Mouse (Mus musculus): Measurements from ENCODE around the gene Lysmd4. TPM values are rescaled to one million over a fixed set of nuclear protein-coding genes. Genes with fewer than 3 reads are reported as not detected.

Gene Lysmd4
- polyA plus RNA-seq, 1 experiment from 2014 or later: 8.5 TPM

DNA sequence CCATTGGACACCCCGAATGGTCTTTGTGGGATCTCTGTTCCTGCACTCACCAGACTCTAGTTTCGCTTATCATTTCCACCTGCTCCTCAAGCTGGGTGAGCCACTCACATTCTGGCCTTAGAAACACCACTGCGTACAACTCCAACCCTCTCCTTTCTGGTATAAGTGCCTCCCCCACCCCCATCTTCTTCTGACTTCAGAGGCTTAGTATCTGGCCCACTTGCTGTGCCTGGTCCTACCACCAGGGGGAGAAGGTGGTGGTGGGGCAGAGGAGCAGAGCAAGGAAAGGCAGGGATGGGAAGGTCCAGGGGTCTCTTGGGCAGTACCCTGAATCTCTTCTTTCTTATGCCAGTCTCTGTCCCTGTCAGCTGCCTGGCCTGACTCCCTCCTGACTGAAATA lies 5.3 kb upstream of the Lysmd4 start:
- Histone ChIP-seq H3K27ac (no peak overlapping the region), H3K79me2 (ENCODE audit: inconsistent target) (no peaks in the 10 kb centered on the region), H3K4me3 (ENCODE audit: inconsistent target) (no peak overlapping the region), H3K36me3 (ENCODE audit: inconsistent target) (no peaks in the 10 kb centered on the region)
- 84% methylated on average over 3 of the region's 3 CpGs for WGBS (ENCODE audit: missing documents)

DNA sequence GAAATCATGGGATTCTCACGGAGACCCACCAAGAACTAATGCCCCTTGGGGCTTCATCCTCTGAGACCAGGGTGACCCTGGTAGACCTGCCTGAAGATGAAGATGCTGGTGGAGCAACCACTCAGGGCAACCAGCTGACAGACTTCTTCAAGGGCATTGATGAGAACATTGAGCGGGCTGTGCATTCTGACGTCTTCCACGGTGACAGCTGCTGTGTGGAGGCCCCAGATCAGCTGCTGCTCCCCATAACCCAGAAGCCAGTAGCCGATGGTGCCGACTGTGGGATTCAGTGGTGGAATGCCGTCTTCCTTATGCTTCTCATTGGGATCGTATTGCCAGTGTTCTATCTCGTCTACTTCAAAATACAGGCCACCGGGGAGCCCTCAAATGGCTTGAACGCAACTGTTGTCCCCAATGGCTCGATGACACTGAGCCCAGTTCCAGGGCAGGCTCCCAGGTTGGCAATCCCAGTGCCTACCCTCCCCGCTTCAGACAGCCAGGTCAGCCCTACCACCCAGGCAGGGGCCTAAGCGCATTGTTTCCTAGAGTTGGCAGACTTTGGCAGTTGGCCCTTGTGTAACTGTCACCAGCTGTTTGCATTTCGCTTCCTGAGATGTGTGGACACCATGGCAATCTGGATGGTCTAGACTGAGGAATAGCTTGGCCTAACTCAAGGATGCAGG lies 3.7 kb downstream of the Lysmd4 start:
- peaks cover 11% of the 10 kb centered on the region; the same call in 1 of the 2 replicates for H3K79me2 ChIP-seq (ENCODE audit: inconsistent target)
- H3K36me3 ChIP-seq (ENCODE audit: inconsistent target): peaks cover 5% of the 10 kb centered on the region; the same call in 1 of the 2 replicates
- H3K27ac ChIP-seq: no peak overlapping the region
- no peak overlapping the region for H3K4me3 ChIP-seq (ENCODE audit: inconsistent target)
- WGBS (ENCODE audit: missing documents): 95% methylated on average over 15 of the region's 15 CpGs

DNA sequence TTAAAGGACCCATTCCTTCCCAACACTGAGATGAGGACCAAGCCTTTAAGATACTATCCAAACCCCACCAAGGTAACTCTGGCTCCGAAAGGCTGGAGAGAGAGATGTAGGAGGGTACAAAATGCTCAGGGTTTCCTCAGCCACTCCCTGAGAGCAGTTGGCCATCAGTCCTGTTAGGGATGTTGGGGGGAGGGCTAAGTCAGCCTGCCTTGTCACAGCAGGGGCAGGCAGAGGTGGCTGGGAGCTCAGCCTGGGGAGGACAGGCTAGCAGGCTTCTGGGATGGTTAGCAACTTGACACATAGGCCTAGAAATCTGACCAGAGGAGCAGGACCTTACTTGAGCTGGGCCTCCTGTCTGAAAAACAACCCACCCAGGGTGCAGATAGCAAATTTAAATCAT lies 5.2 kb downstream of the Lysmd4 start:
- 94% methylated on average over 1 of the region's 1 CpGs for WGBS (ENCODE audit: missing documents)
- no peak overlapping the region for H3K27ac ChIP-seq
- no peak overlapping the region for H3K4me3 ChIP-seq (ENCODE audit: inconsistent target)
- peaks cover 15% of the 10 kb centered on the region; the same call in 1 of the 2 replicates for H3K36me3 ChIP-seq (ENCODE audit: inconsistent target)
- peaks cover 11% of the 10 kb centered on the region; the same call in 1 of the 2 replicates for H3K79me2 ChIP-seq (ENCODE audit: inconsistent target)

GRCm38 (mm10) chr7:67228390-67228789 lies 6.0 kb downstream of the Lysmd4 start:
- H3K79me2 ChIP-seq (ENCODE audit: inconsistent target): peaks cover 3% of the 10 kb centered on the region; the same call in 1 of the 2 replicates
- no peak overlapping the region for H3K27ac ChIP-seq
- H3K36me3 ChIP-seq (ENCODE audit: inconsistent target): peaks cover 22% of the 10 kb centered on the region; the same call in 1 of the 2 replicates
- WGBS (ENCODE audit: missing documents): 100% methylated on average over 3 of the region's 3 CpGs
- H3K4me3 ChIP-seq (ENCODE audit: inconsistent target): no peak overlapping the region

GRCm38 (mm10) chr7:67228891-67229602 lies 6.7 kb downstream of the Lysmd4 start:
- peaks cover 29% of the 10 kb centered on the region for H3K36me3 ChIP-seq (ENCODE audit: inconsistent target)
- no peaks in the 10 kb centered on the region for H3K79me2 ChIP-seq (ENCODE audit: inconsistent target)
- WGBS (ENCODE audit: missing documents): 85% methylated on average over 5 of the region's 5 CpGs
- no peak overlapping the region for H3K4me3 ChIP-seq (ENCODE audit: inconsistent target)
- no peak overlapping the region for H3K27ac ChIP-seq

- H3K27ac ChIP-seq: no peak overlapping the region
- 94% methylated on average over 3 of the region's 3 CpGs for WGBS (ENCODE audit: missing documents)
Measured at GRCm38 (mm10) chr7:67229701-67230100, 7.4 kb downstream of the Lysmd4 start.

DNA sequence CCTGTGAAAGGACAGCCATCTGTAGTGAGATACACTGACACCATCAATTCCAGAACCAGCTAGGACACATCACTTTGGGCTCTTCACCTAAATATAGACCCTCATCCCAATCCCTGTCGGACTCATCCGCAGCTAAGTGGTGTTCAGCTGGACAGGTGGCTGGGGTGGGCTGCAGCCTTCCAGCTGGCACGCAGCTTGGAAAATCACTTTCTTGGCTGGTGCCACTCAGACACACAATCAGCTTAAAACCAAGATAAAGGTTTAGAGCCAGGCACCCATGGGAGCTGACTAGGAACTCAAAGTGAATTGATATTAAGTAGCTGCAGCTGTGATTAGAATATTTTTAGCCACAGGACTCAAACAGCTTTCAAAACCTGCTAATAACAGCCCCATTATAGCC lies 7.9 kb downstream of the Lysmd4 start:
- Histone ChIP-seq H3K4me3 (ENCODE audit: inconsistent target) (no peak overlapping the region), H3K36me3 (ENCODE audit: inconsistent target) (peaks cover 41% of the 10 kb centered on the region), H3K27ac (no peak overlapping the region), H3K79me2 (ENCODE audit: inconsistent target) (no peaks in the 10 kb centered on the region)
- 95% methylated on average over 3 of the region's 3 CpGs for WGBS (ENCODE audit: missing documents)

More at GRCm38 (mm10) chr7:67229701-67230100, 7.4 kb downstream of the Lysmd4 start:
- H3K4me3 ChIP-seq (ENCODE audit: inconsistent target): no peak overlapping the region
- peaks cover 35% of the 10 kb centered on the region for H3K36me3 ChIP-seq (ENCODE audit: inconsistent target)
- H3K79me2 ChIP-seq (ENCODE audit: inconsistent target): no peaks in the 10 kb centered on the region

DNA sequence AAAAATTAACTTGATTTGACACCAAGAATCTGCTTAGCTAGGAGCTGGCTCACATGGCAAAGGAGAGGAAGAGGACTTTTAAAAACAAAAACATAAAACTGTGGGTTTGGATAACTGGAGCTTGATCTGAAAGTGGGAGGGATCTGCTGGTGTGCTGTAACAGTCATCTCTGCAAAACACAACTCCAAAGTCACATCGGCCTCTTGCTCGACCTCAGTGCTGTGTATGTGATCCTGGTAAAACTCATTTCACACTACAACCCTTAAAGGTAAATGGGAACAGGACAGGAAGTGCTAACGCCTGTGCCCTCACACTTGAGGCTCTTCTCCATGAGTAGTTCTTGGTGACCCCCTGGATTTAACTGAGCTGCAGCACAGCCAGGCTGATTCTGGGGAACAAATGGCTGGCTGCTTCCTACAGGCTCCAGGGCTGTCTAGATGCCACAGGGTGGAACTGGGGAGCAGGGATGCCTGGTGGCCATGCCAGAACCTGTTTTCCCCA lies 8.3 kb downstream of the Lysmd4 start:
- Histone ChIP-seq H3K4me3 (ENCODE audit: inconsistent target) (no peak overlapping the region), H3K27ac (no peak overlapping the region), H3K79me2 (ENCODE audit: inconsistent target) (no peaks in the 10 kb centered on the region), H3K36me3 (ENCODE audit: inconsistent target) (peaks cover 45% of the 10 kb centered on the region)
- 86% methylated on average over 3 of the region's 3 CpGs for WGBS (ENCODE audit: missing documents)

- H3K36me3 ChIP-seq (ENCODE audit: inconsistent target): peaks cover 58% of the 10 kb centered on the region
- H3K27ac ChIP-seq: no peak overlapping the region
- 95% methylated on average over 14 of the region's 14 CpGs for WGBS (ENCODE audit: missing documents)
Measured at GRCm38 (mm10) chr7:67232504-67232903, 10.2 kb downstream of the Lysmd4 start.

DNA sequence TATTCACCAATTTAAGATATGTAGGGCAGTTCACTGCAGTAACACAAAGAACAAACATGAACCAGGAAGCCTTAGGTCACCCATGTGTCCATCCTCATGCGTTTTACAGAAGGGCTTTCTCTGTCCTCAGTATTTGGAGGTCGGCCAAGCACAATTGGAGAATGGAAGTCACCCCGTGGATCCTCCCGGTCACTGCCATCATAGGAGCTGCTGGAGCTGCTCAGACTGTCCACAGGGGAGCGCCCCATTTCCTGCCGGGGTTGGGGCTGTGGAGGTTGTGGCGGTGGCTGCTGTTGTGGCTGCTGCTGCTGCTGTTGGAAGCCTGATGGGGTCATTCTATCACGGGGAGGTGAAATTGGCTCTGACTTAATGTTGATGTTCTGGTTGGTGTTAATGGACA lies 12.5 kb downstream of the Lysmd4 start:
- H3K4me3 ChIP-seq (ENCODE audit: inconsistent target): no peak overlapping the region
- no peak overlapping the region for H3K27ac ChIP-seq
- peaks cover 67% of the 10 kb centered on the region for H3K36me3 ChIP-seq (ENCODE audit: inconsistent target)
- H3K79me2 ChIP-seq (ENCODE audit: inconsistent target): peaks cover 24% of the 10 kb centered on the region; the same call in 1 of the 2 replicates
- 91% methylated on average over 8 of the region's 8 CpGs for WGBS (ENCODE audit: missing documents)

More at GRCm38 (mm10) chr7:67232504-67232903, 10.2 kb downstream of the Lysmd4 start:
- Histone ChIP-seq H3K79me2 (ENCODE audit: inconsistent target) (peaks cover under 1% of the 10 kb centered on the region; the same call in 1 of the 2 replicates), H3K4me3 (ENCODE audit: inconsistent target) (no peak overlapping the region)

DNA sequence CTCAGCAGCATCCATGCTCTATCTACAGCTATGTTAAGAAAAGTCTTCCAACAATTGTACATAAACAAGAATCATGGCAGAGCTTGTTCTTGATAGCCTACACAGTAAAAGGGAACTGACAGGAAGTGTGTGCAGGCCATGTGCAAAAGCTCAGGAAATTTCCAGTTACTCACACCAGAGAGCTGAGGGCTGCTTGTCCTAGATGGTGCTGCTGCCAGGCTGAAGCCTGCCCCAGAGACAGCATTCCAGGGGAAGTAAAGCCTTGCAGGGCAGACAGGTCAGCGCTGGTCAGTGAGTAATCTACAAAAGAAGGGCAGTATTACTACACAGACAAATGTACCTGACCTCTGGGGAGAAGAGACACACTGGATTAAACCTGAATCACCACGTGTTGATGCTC lies 14.0 kb downstream of the Lysmd4 start:
- no peak overlapping the region for H3K4me3 ChIP-seq (ENCODE audit: inconsistent target)
- no peak overlapping the region for H3K27ac ChIP-seq
- H3K79me2 ChIP-seq (ENCODE audit: inconsistent target): peaks cover 39% of the 10 kb centered on the region
- peaks cover 67% of the 10 kb centered on the region for H3K36me3 ChIP-seq (ENCODE audit: inconsistent target)
- 92% methylated on average over 2 of the region's 2 CpGs for WGBS (ENCODE audit: missing documents)

DNA sequence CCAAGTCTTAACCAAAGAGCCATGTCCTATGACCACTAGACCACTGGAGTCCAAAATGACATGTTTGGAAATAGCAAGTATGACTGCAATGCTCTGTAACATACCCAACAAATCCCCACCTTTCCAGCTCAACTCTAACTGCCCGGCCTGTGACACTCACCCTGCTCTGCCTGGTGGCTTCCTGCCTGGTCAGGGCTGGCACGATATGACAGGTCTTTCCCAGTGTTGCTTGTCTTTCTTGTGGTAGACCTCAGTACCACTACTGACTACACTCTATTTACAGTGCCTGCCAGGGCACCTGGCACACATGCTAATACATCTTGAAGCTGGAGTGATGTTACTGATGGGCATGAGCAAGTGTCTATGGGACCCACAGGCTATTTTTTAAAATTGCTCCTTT lies 15.4 kb downstream of the Lysmd4 start:
- Histone ChIP-seq H3K79me2 (ENCODE audit: inconsistent target) (peaks cover 44% of the 10 kb centered on the region), H3K27ac (no peak overlapping the region), H3K36me3 (ENCODE audit: inconsistent target) (peaks cover 55% of the 10 kb centered on the region), H3K4me3 (ENCODE audit: inconsistent target) (no peak overlapping the region)
- WGBS (ENCODE audit: missing documents): 42% methylated on average over 2 of the region's 2 CpGs

- Histone ChIP-seq H3K79me2 (ENCODE audit: inconsistent target) (peaks cover 83% of the 10 kb centered on the region), H3K36me3 (ENCODE audit: inconsistent target) (peaks cover 14% of the 10 kb centered on the region; the same call in 1 of the 2 replicates)
- WGBS (ENCODE audit: missing documents): 5% methylated on average over 3 of the region's 3 CpGs
Measured at GRCm38 (mm10) chr7:67241969-67242368, 19.6 kb downstream of the Lysmd4 start.

GRCm38 (mm10) chr7:67243121-67243893 lies 21.0 kb downstream of the Lysmd4 start:
- WGBS (ENCODE audit: missing documents): 64% methylated on average over 2 of the region's 2 CpGs
- peaks cover 88% of the 10 kb centered on the region for H3K79me2 ChIP-seq (ENCODE audit: inconsistent target)
- peaks cover under 1% of the 10 kb centered on the region for H3K36me3 ChIP-seq (ENCODE audit: inconsistent target)
- peak overlapping the region; percentile 52; the same call in 1 of the 2 replicates for H3K27ac ChIP-seq
- no peak overlapping the region for H3K4me3 ChIP-seq (ENCODE audit: inconsistent target)

More at GRCm38 (mm10) chr7:67241969-67242368, 19.6 kb downstream of the Lysmd4 start:
- H3K4me3 ChIP-seq (ENCODE audit: inconsistent target): no peak overlapping the region
- peak overlapping the region; percentile 52 for H3K27ac ChIP-seq
